Mouse (Mus musculus) embryonic facial prominence, embryonic 13.5 days (tissue): ENCODE measurements around the gene Mip. TPM values are rescaled to one million over a fixed set of nuclear protein-coding genes. Genes with fewer than 3 reads are reported as not detected.
"Not testable (repeated sequence)": the region's sequence is repeated elsewhere in the genome, so short reads cannot be mapped to it uniquely, and the experiment has no call there.

Source experiments
- ATAC-seq: fragments of 200-750 bp; cut with Nextera tagmentation; 2 replicates; pipeline ENCODE4 v1.8.0; 2017; ENCODE audit warnings: low read depth; ENCODE audit not compliant: insufficient number of reproducible peaks, insufficient read depth, low FRiP score, low TSS enrichment
- H3K27ac ChIP-seq: fragments of 300-500 bp; sonication (generic); 2 replicates; pipeline ENCODE4 v1.5.1; 2015; ENCODE audit warnings: moderate library complexity, mild to moderate bottlenecking, inconsistent platforms
- H3K27me3 ChIP-seq: fragments of 300-500 bp; sonication (generic); 2 replicates; pipeline ENCODE4 v1.6.1; 2015; ENCODE audit warnings: mild to moderate bottlenecking, inconsistent platforms
- H3K36me3 ChIP-seq: fragments of 300-500 bp; sonication (generic); 2 replicates; pipeline ENCODE4 v1.6.1; 2015; ENCODE audit warnings: mild to moderate bottlenecking, inconsistent platforms
- H3K4me1 ChIP-seq: fragments of 300-500 bp; sonication (generic); 2 replicates; pipeline ENCODE4 v1.6.1; 2015; ENCODE audit warnings: inconsistent platforms
- H3K4me2 ChIP-seq: fragments of 300-500 bp; sonication (generic); 2 replicates; pipeline ENCODE4 v1.6.1; 2015; ENCODE audit warnings: moderate library complexity, mild to moderate bottlenecking, inconsistent platforms
- H3K4me3 ChIP-seq: fragments of 300-500 bp; sonication (generic); 2 replicates; pipeline ENCODE4 v1.5.1; 2015; ENCODE audit warnings: mild to moderate bottlenecking, inconsistent platforms
- H3K9ac ChIP-seq: fragments of 300-500 bp; sonication (generic); 2 replicates; pipeline ENCODE4 v1.6.1; 2015; ENCODE audit warnings: mild to moderate bottlenecking, inconsistent platforms
- H3K9me3 ChIP-seq: fragments of 300-500 bp; sonication (generic); 2 replicates; pipeline ENCODE4 v1.6.1; 2016; ENCODE audit warnings: inconsistent platforms
- WGBS: fragments of 180-500 bp; shearing (Covaris S2); methylation state at CpG from one replicate; pipeline ENCODE4 v1.1.7; 2015; ENCODE audit warnings: mixed read lengths; 5-methylcytosine and 5-hydroxymethylcytosine counted together
- polyA plus RNA-seq: library from polyadenylated mRNA; unstranded; fragments of >200 nt; fragmentation: Nextera tagmentation; extraction: Ambion mirVana; gene quantifications from 2 replicates; pipeline ENCODE4 v1.2.1, GENCODE M21; 2015

Gene Mip
- polyA plus RNA-seq, 1 experiment from 2014 or later, result 0.14 TPM

DNA sequence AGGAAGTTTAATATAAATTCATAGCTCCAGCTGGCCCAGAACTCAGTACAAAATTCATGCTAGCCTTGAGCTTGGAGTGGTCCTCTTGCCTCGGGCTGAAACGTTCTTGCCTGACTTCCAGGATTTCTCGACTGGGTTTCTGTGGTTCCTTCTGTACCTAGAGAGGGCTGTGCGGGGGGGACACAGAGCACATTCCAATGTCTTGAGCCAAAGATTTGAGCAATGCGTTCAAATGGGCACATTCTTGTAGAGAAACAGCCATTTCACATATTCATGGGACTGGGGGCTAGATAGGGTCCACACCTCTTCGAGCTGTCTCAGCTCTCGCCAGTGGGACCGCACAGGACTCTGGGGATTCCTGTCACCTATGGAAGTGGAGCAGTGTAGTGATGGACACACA, 30.3 kb downstream of the Mip start:
- Histone ChIP-seq H3K4me3 (no peak overlapping the region), H3K9me3 (no peaks in the 10 kb centered on the region), H3K9ac (no peak overlapping the region), H3K4me2 (no peak overlapping the region), H3K4me1 (no peaks in the 10 kb centered on the region), H3K36me3 (peaks cover 31% of the 10 kb centered on the region), H3K27me3 (no peaks in the 10 kb centered on the region), H3K27ac (no peak overlapping the region)
- 85% methylated on average over 8 of the region's 8 CpGs for WGBS
- no peak for ATAC-seq

DNA sequence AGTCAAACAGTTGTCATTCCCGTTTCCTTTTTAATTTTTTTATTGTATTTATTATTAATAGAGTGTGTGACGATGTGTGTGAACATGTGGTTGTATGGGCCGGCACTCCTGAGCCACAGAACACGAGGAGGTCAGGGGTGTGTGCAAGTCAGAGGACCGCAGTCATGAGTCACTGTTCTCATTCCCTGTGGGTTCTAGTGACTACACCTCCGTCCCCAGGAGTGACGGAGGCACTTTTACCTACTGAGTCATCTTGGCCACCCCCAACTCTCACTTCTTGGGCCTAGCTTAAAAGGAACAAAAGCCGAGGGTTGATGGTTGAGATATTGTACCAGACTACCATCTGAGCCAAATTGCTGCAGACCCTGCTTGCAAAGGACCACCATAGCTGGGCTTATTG, 30.7 kb downstream of the Mip start:
- H3K4me3 ChIP-seq, result no peak overlapping the region
- no peak overlapping the region for H3K4me2 ChIP-seq
- ATAC-seq, result no peak
- no peaks in the 10 kb centered on the region for H3K9me3 ChIP-seq
- no peak overlapping the region for H3K27ac ChIP-seq
- H3K36me3 ChIP-seq, result peaks cover 27% of the 10 kb centered on the region
- WGBS, result 92% methylated on average over 8 of the region's 8 CpGs
- no peak overlapping the region for H3K9ac ChIP-seq
- no peaks in the 10 kb centered on the region for H3K27me3 ChIP-seq
- H3K4me1 ChIP-seq, result no peaks in the 10 kb centered on the region

DNA sequence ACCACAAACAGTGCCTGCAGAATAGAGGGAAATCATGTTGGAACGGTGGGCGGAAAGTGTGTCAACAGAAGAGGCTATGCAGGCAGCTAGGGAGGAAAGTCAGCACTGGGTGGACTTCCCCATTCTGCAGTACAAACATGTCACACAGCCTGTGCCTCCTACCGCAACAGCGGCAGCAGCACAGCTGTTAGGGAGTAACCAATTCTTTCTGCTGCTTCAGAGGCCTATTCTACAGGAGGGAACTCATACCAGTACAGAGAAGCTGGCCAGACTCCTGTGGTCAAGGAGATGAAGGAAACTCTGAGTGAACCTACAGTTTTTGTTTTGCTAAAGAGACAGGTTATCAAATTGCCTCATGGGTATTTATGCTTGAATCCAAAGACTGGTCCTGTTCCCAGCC, 33.3 kb downstream of the Mip start:
- Histone ChIP-seq H3K9me3 (no peaks in the 10 kb centered on the region), H3K4me3 (no peak overlapping the region), H3K36me3 (0 out of 2 replicates have a peak, but pooled peaks cover 6% of the 10 kb centered on the region), H3K4me2 (no peak overlapping the region), H3K27ac (no peak overlapping the region), H3K9ac (no peak overlapping the region), H3K27me3 (no peaks in the 10 kb centered on the region), H3K4me1 (no peaks in the 10 kb centered on the region)
- ATAC-seq, result no peak
- 80% methylated on average over 4 of the region's 4 CpGs for WGBS

DNA sequence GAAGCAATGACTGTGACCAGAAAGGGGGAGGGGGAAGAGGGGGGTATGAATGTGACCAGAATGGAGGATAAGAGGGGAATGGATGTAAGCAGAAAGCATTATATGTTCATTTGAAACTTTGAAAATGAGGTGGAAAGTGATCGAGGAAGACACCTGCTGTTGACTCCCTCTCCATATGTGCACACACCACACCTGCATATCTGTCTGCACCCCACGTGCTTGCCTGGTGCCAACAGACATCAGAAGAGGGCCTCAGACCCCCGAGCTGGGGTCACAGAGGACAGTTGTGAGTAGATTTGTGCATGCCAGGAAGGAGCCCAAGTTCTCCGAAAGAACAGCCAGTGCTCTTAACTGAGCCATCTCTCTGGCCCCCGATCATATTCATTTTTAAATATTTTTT, 34.3 kb downstream of the Mip start:
- Histone ChIP-seq H3K9ac (no peak overlapping the region), H3K4me2 (no peak overlapping the region), H3K4me1 (no peaks in the 10 kb centered on the region), H3K36me3 (no peaks in the 10 kb centered on the region), H3K9me3 (no peaks in the 10 kb centered on the region), H3K4me3 (no peak overlapping the region), H3K27ac (no peak overlapping the region), H3K27me3 (no peaks in the 10 kb centered on the region)
- ATAC-seq, result no peak
- WGBS, result 85% methylated on average over 5 of the region's 5 CpGs

DNA sequence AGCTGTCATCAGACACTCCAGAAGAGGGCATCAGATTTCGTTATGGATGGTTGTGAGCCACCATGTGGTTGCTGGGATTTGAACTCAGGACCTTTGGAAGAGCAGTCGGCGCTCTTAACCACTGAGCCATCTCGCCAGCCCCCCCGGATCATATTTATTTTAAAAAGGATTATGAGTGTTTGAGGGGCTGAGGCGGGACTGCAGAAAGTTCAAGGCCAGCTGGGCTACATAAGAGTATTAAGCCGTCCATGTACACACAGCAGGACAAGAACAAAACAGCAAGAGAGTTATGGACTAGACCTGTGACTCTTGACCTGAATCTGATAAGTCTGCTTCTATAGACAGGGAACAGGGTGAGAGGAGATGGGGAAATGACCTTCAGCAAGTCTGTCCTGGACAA, 34.7 kb downstream of the Mip start:
- not testable (repeated sequence) for H3K27ac ChIP-seq, ATAC-seq, H3K4me3 ChIP-seq, H3K9ac ChIP-seq, H3K4me1 ChIP-seq, H3K36me3 ChIP-seq, H3K27me3 ChIP-seq, H3K9me3 ChIP-seq, H3K4me2 ChIP-seq
- 84% methylated on average over 7 of the region's 7 CpGs for WGBS

DNA sequence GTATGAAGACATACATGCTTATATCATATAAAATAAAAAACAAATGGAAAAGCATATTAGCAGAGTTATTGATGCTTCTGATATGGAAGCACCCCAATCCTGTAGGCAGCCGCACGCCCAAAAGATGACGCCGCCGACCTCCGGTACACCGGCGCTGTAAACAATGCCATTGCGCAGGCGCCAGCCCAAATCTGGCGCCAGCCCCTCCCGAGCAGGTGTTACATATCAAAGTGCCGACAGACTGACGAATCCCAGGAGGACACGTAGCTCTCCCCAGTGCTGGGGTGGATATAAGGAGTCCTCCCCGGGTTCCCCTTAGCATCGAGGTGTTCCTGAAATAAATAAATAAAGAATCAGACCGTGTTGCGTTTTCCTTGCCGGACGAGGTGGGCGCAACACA, 36.7 kb downstream of the Mip start:
- Histone ChIP-seq H3K4me2 (no peak overlapping the region), H3K9me3 (no peaks in the 10 kb centered on the region), H3K36me3 (no peaks in the 10 kb centered on the region), H3K9ac (no peak overlapping the region), H3K27me3 (no peaks in the 10 kb centered on the region), H3K4me1 (no peaks in the 10 kb centered on the region), H3K27ac (no peak overlapping the region), H3K4me3 (no peak overlapping the region)
- no peak for ATAC-seq
- 80% methylated on average over 22 of the region's 22 CpGs for WGBS

DNA sequence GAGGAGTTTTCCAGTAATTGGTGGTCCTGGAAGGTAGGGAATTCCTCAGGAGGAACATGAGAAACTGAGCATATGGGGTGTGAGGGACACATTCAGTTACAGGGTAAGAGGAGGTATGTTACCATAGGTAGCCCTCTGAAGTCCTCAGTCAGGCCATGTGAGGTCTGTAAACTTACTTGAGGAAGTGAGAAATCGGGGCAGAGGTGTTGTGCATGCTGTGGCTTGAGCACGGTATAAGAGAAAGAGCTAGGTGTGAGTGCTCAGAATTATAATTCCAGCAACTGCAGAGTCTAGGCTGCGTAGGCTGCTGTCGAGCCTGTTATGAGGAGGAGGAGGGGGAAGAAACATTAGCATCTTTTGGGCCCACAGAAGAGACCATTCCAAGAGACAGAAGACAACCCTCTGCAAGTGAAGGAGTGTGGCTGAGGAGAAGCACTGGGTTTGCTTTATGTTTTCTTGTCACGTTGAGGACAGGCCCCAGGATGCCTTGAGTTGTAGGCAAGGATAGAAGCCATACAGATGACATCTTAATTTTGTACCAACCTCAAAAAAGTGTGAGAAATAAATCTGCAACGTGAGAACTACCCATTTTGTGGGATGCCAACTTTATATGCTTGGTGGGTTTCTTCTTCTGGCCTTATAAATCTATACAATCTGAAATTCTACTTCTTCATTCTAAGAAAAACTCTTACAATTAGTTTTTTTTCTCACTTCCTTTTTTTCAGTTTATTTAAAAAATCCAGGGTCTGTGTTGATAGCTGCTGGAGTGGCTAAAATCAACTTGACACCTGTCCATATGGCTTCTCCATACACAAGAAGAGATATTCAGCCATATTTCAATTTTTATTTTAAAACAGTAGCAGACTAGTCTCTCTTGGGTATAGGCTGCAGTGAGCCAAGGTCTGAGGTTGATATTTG, 38.0 kb downstream of the Mip start:
- Histone ChIP-seq H3K27me3 (no peaks in the 10 kb centered on the region), H3K9me3 (no peaks in the 10 kb centered on the region), H3K36me3 (no peaks in the 10 kb centered on the region), H3K4me1 (no peaks in the 10 kb centered on the region), H3K4me3 (no peak overlapping the region), H3K4me2 (no peak overlapping the region), H3K27ac (no peak overlapping the region), H3K9ac (no peak overlapping the region)
- 83% methylated on average over 6 of the region's 6 CpGs for WGBS
- no peak for ATAC-seq

DNA sequence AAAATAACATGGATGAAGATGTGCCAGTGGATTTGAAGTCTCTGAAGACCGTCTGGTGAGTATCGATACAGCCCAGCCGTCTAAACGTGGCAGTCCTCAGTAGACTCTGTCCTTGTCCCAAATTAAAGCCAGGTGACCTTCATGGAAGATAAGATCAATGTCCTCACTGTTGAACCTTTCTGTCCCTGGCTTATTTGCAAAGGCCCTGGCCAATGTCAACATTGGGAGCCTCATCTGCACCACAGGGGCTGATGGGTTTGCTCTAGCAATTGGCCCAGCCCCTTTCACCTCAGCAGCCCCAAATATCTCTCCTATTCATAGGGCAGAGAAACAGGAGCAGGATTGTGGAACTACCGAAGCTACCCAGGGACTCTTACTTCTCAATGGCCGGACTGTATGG, 42.7 kb downstream of the Mip start, which contains the start of gene Apof:
Apof (plus strand) TSS at position 301 of the 400 bp plus-strand sequence.
- H3K9ac ChIP-seq, result no peak within 1 kb of the TSS
- no peak for ATAC-seq
- peaks cover 4% of the 10 kb centered on the region; the same call in 1 of the 2 replicates for H3K4me1 ChIP-seq
- H3K4me3 ChIP-seq, result no peak within 1 kb of the TSS
- no peak within 1 kb of the TSS for H3K4me2 ChIP-seq
- no peaks in the 10 kb centered on the region for H3K36me3 ChIP-seq
- H3K27ac ChIP-seq, result no peak within 1 kb of the TSS
- no peaks in the 10 kb centered on the region for H3K9me3 ChIP-seq
- WGBS, result 52% methylated on average over 6 of the region's 6 CpGs
- H3K27me3 ChIP-seq, result no peaks in the 10 kb centered on the region

DNA sequence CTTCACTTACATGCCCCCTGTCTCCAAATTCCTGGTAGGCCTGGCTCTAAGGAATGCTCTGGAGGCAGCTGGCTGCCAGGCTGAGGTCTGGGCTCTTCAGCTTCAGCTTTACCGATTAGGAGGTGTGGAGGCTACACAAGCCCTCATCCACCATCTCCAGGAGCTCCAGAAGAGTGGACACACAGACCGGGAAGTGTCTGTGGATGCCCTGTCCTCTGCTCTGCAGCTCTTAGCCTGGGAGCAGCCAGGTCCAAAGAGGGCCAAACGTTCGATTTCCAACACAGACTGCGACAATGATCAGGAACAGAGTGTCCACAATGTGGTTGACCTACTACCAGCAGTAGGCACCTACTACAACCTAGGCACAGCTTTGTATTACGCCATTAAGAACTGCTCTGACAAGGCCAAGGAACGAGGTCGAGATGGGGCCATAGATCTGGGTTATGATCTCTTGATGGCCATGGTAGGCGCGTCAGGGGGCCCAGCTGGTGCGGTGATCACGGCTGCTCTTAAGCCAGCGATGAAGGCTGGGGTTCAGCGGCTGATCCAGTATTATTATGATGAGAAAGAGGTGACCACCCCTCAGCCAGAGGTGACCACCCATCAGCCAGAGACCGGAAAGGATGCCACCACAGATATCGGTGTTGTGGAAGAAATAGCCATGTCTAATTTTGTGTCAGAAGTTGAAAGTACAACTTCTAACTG, 43.7 kb downstream of the Mip start:
- H3K9me3 ChIP-seq, result no peaks in the 10 kb centered on the region
- no peaks in the 10 kb centered on the region for H3K27me3 ChIP-seq
- H3K36me3 ChIP-seq, result no peaks in the 10 kb centered on the region
- ATAC-seq, result no peak
- no peak overlapping the region for H3K9ac ChIP-seq
- 87% methylated on average over 16 of the region's 16 CpGs for WGBS
- peaks cover 4% of the 10 kb centered on the region; the same call in 1 of the 2 replicates for H3K4me1 ChIP-seq
- H3K4me3 ChIP-seq, result no peak overlapping the region
- peak overlapping the region; percentile 72; the same call in 1 of the 2 replicates for H3K4me2 ChIP-seq
- no peak overlapping the region for H3K27ac ChIP-seq

DNA sequence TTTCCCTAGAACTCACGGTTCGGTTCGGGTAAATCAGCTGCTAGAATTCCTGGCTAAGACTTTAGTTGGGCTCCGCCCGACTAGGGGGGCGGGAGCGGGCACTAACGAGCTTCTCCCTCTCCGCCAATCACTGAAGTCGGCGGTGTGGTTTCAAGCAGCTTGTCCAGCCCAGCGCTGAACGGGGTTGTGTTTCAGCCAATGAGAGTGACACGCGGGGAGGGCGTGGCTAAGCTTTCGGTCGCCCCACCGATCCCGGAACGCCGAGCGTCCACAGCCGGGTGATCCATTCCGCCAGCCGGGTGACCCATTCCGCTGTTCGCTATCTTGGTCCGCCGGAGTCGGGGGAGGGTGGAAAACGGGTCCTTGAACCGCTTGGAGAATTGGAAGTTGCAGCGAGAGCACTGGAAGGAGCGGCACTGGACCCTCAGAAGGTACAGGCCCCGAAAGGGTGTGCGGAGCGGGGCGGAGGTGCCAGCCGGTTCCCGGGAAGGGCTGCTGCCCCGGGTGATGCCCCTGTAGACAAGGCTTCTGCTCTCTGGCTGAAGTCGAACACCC, 44.7 kb downstream of the Mip start, which contains the start of gene Stat2:
Stat2 (plus strand) TSS at position 273 of the 555 bp plus-strand sequence.
- Histone ChIP-seq H3K27ac (peak within 1 kb of the TSS; percentile 78; the same call in 1 of the 2 replicates), H3K27me3 (no peaks in the 10 kb centered on the region)
- peak; percentile 98 for ATAC-seq

DNA sequence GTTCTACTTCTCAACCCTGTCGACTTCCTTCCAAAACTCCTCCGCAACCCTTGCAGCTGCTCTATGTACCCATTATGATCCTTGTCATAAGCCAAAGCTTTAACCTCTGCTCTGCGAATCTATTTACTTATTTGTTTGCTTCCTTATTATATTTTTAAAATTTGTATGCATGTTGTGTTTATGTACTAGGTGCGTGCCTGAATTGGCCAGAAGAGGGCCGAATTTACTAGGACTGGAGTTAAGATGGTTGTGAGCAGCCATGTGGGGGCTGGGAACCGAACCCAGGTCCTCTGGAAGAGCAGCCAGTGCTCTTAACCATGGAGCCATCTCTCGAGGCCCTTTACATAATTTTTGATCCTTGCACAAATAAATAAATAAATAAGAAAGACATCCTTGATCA, 45.2 kb downstream of the Mip start:
- H3K36me3 ChIP-seq, result no peaks in the 10 kb centered on the region
- peak overlapping the region; percentile 78; the same call in 1 of the 2 replicates for H3K27ac ChIP-seq
- H3K4me2 ChIP-seq, result peak overlapping the region; percentile 72
- peaks cover 4% of the 10 kb centered on the region; the same call in 1 of the 2 replicates for H3K4me1 ChIP-seq
- no peaks in the 10 kb centered on the region for H3K27me3 ChIP-seq
- H3K4me3 ChIP-seq, result peak overlapping the region; percentile 78
- no peak for ATAC-seq
- H3K9ac ChIP-seq, result peak overlapping the region; percentile 84
- WGBS, result 40% methylated on average over 7 of the region's 7 CpGs
- H3K9me3 ChIP-seq, result no peaks in the 10 kb centered on the region

More for the DNA sequence above, 44.7 kb downstream of the Mip start, which contains the start of gene Stat2:
- H3K9ac ChIP-seq, result peak within 1 kb of the TSS; percentile 84
- peaks cover 4% of the 10 kb centered on the region; the same call in 1 of the 2 replicates for H3K4me1 ChIP-seq
- H3K9me3 ChIP-seq, result no peaks in the 10 kb centered on the region
- WGBS, result under 1% methylated on average over 43 of the region's 43 CpGs
- peak within 1 kb of the TSS; percentile 78 for H3K4me3 ChIP-seq
- peak within 1 kb of the TSS; percentile 72 for H3K4me2 ChIP-seq
- no peaks in the 10 kb centered on the region for H3K36me3 ChIP-seq
